Mouse (Mus musculus): Measurements from ENCODE around the gene Ccdc40.

GRCm38 (mm10) chr11:119258572-119259322 is 30.4 kb downstream of the Ccdc40 start:
- TF ChIP-seq CTCF (IDR thresholded peaks at IDR 0.05; ENCODE audit: borderline replicate concordance, control insufficient read depth, extremely low read depth, insufficient read depth, low read length, poor library complexity) (no peak), POLR2A (IDR thresholded peaks at IDR 0.05; ENCODE audit: control insufficient read depth, extremely low read depth, insufficient read depth, low read length, poor library complexity) (no peak)
